Mouse (Mus musculus): ENCODE results near the gene Parn.

DNA sequence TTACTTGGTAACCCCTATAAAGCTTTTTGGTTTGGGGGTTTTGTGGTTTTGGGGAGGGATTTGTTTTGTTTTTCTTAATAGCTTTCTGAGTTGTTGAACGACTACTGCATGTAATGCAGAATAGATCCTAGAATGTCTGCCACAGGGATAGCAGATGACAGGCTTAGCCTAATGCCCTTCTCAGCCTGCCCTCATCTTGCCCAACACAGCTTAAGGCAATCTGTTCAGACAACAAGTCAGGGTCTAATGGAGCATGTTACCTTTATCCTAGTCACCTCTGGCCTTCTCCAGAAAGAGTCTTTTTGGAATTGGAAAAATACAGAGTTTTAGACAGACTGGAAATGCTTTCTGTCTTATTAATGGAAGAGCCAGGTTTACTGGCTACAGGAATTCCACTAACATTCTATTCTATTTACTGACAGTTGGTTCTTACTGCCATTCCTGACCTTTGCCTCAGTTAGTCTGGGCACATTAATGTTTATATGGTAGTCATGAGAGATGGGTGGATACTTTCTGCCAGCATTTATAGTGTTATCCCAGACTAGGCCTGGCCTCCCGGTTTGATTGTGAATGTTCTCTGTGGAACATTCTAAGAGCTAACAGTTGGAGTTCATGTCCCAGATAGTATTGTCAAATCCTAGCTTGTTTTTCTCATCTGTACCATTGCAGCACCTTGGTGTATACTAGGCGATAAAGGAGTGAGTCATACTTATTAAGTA, 10.8 kb upstream of the Parn start:
- TF ChIP-seq CTCF (IDR thresholded peaks at IDR 0.05; ENCODE audit: control insufficient read depth, insufficient read depth, insufficient read length) (no peak), USF1 (IDR thresholded peaks at IDR 0.05; ENCODE audit: low read depth) (no peak)

Measured in C2C12 (cell line).